Comparison of ENCODE assay signal across 21 mouse cellular contexts in genomic region chr3:60787989-60788388, GRCm38 (mm10).
DNase-seq lines count a peak whose midpoint lies in the region; ATAC-seq and TF ChIP-seq lines count a peak whose summit lies in the region.
"Had no signal": no experiment of that assay in that cellular context is flagged by ENCODE, and none has a peak within 500 bp of the region (broad histone marks: within the 10 kb centered on the region; RNA-seq: fewer than 3 reads in every experiment).

No protein-coding gene starts in this region.

- no peak overlapping the region for H3K9ac ChIP-seq in MEL (ENCODE audit: control insufficient read depth, low read depth, low read length, poor library complexity, severe bottlenecking)
- H3K9ac ChIP-seq: forebrain, postnatal 0 days; hindbrain, embryonic 12.5 days; hindbrain, embryonic 15.5 days had no signal

- no peak for TF ChIP-seq CTCF in MEL (IDR thresholded peaks at IDR 0.05 in 2 of 3, conservative IDR thresholded peaks at IDR 0.05 in 1 of 3; ENCODE audit: control insufficient read depth in 1 of 3, insufficient read depth in 1 of 3, low read depth in 2 of 3, low read length in 3 of 3, poor library complexity in 1 of 3, severe bottlenecking in 1 of 3)

- DNase-seq in heart, adult 9 months (ENCODE audit: low spot score in 2 of 2) = peak; percentile 10 to 21
- DNase-seq in heart, adult 18-20 months = no peak
- peak; percentile 20 for DNase-seq in CD4-positive, CD25-positive, alpha-beta regulatory T cell, adult 2 months (ENCODE audit: low read depth, low spot score)
- DNase-seq in MEL (ENCODE audit: low read depth, low spot score) = peak; percentile 50
- no peak for DNase-seq in thymus, postnatal 10 days (ENCODE audit: low spot score in 2 of 2)
- no peak for DNase-seq in left cerebral cortex, adult 11 months (ENCODE audit: low spot score)
- no peak for DNase-seq in cerebellum, adult 9-10 months
- DNase-seq: adrenal gland, adult 2 months; adrenal gland, postnatal 14 days; cerebellum, adult 11-12 months; cerebellum, adult 8-10 months; cerebellum, postnatal 14 days; forebrain, postnatal 0 days; gastrocnemius, postnatal 25 days; kidney, adult 18-20 months had no signal

- H3K36me3 ChIP-seq in MEL (ENCODE audit: control insufficient read depth in 1 of 2, insufficient read depth in 2 of 2, low read length in 2 of 2) = peaks cover 0 to 39% of the 10 kb centered on the region in 2 experiments; a peak in 2 of 4 replicates
- H3K36me3 ChIP-seq: G1E; hindbrain, embryonic 12.5 days; hindbrain, embryonic 15.5 days had no signal

- peak in 1 of 2 experiments; percentile 11; a peak in 1 of 4 replicates for TF ChIP-seq EP300 in MEL (IDR thresholded peaks at IDR 0.05; ENCODE audit: low read depth in 1 of 2, low read length in 2 of 2)

- peak overlapping the region; percentile 48 for H3K27ac ChIP-seq in MEL (ENCODE audit: control insufficient read depth, low read depth, low read length)
- H3K27ac ChIP-seq: hindbrain, embryonic 12.5 days; hindbrain, embryonic 15.5 days had no signal

- H3K4me1 ChIP-seq in MEL (ENCODE audit: control insufficient read depth in 1 of 2, insufficient read depth in 2 of 2, low read length in 2 of 2) = peaks cover 25% of the 10 kb centered on the region in 2 experiments
- H3K4me1 ChIP-seq: hindbrain, embryonic 15.5 days had no signal

- no peaks in the 10 kb centered on the region for H3K79me2 ChIP-seq in MEL (ENCODE audit: control insufficient read depth, insufficient read depth, low read length, poor library complexity)

- TF ChIP-seq RAD21 in MEL (IDR thresholded peaks at IDR 0.05; ENCODE audit: low read depth, low read length) = no peak

- H3K4me3 ChIP-seq in MEL (ENCODE audit: control insufficient read depth in 1 of 2, insufficient read depth in 1 of 2, low read depth in 2 of 2, low read length in 2 of 2) = no peak overlapping the region
- H3K4me3 ChIP-seq: hindbrain, embryonic 12.5 days; hindbrain, embryonic 15.5 days had no signal

- H3K9me3 ChIP-seq in MEL (replicated peaks; ENCODE audit: insufficient read depth, low read length) = no peaks in the 10 kb centered on the region
- H3K9me3 ChIP-seq: G1E; hindbrain, embryonic 12.5 days; hindbrain, embryonic 15.5 days had no signal

- H3K27me3 ChIP-seq in MEL (ENCODE audit: control insufficient read depth in 1 of 2, insufficient read depth in 2 of 2, low read length in 2 of 2) = no peaks in the 10 kb centered on the region
- H3K27me3 ChIP-seq: hindbrain, embryonic 12.5 days; hindbrain, embryonic 15.5 days had no signal

- TF ChIP-seq POLR2A in MEL (IDR thresholded peaks at IDR 0.05; ENCODE audit: control insufficient read depth in 1 of 2, insufficient read depth in 1 of 2, low read depth in 1 of 2, low read length in 2 of 2, poor library complexity in 1 of 2) = no peak

- peak; percentile 43 for ATAC-seq in inflammation-experienced regulatory T-cells, adult 6 months
- ATAC-seq: forebrain, embryonic 14.5 days; forebrain, postnatal 0 days; intestine, embryonic 16.5 days had no signal

TF ChIP-seq in MEL, 35 proteins besides CTCF, POLR2A, EP300 and RAD21:
- TF ChIP-seq GABPA (IDR thresholded peaks at IDR 0.05; ENCODE audit: low read depth, low read length) = no peak
- TF ChIP-seq ZC3H11A (IDR thresholded peaks at IDR 0.05; ENCODE audit: low read depth, low read length) = no peak
- TF ChIP-seq POLR2AphosphoS2 (IDR thresholded peaks at IDR 0.05; ENCODE audit: low read length) = no peak
- TF ChIP-seq GATA1 (IDR thresholded peaks at IDR 0.05; ENCODE audit: low read depth, low read length) = no peak
- no peak for TF ChIP-seq CHD1 (IDR thresholded peaks at IDR 0.05; ENCODE audit: low read depth, low read length)
- TF ChIP-seq TBP (IDR thresholded peaks at IDR 0.05; ENCODE audit: low read depth, low read length) = no peak
- no peak for TF ChIP-seq E2F4 (IDR thresholded peaks at IDR 0.05; ENCODE audit: borderline replicate concordance, low read depth, low read length)
- TF ChIP-seq SIN3A (IDR thresholded peaks at IDR 0.05; ENCODE audit: low read length) = no peak
- no peak for TF ChIP-seq BHLHE40 (IDR thresholded peaks at IDR 0.05; ENCODE audit: borderline replicate concordance, low read depth, low read length)
- no peak for TF ChIP-seq MYC (IDR thresholded peaks at IDR 0.05; ENCODE audit: low read depth, low read length)
- TF ChIP-seq KAT2A (conservative IDR thresholded peaks at IDR 0.05; ENCODE audit: low read depth, low read length) = no peak
- no peak for TF ChIP-seq POLR2AphosphoS5 (IDR thresholded peaks at IDR 0.05; ENCODE audit: borderline replicate concordance, low read depth, low read length)
- no peak for TF ChIP-seq MEF2A (IDR thresholded peaks at IDR 0.05; ENCODE audit: extremely low read depth, insufficient replicate concordance, low read depth, low read length, poor library complexity, severe bottlenecking)
- TF ChIP-seq RCOR1 (IDR thresholded peaks at IDR 0.05; ENCODE audit: low read depth, low read length) = no peak
- TF ChIP-seq MAFK (IDR thresholded peaks at IDR 0.05; ENCODE audit: borderline replicate concordance, low read depth, low read length) = no peak
- TF ChIP-seq ZKSCAN1 (IDR thresholded peaks at IDR 0.05; ENCODE audit: low read depth, low read length) = no peak
- no peak for TF ChIP-seq UBTF (IDR thresholded peaks at IDR 0.05; ENCODE audit: borderline replicate concordance, insufficient read depth, low read depth, low read length)
- TF ChIP-seq USF1 (IDR thresholded peaks at IDR 0.05; ENCODE audit: low read depth, low read length) = no peak

Comparison
In these comparisons a context has a peak if more than half of its experiments do, and no peak if none do; other contexts are left out.
1. DNase-seq: peak in heart, adult 9 months (2 of 2), CD4-positive, CD25-positive, alpha-beta regulatory T cell, adult 2 months (single experiment) and MEL (single experiment); none in heart, adult 18-20 months (0 of 2), thymus, postnatal 10 days (0 of 2), left cerebral cortex, adult 11 months (single experiment) and cerebellum, adult 9-10 months (single experiment).